Mouse (Mus musculus): ENCODE results near the gene Arhgef12.

Gene Arhgef12

DNA sequence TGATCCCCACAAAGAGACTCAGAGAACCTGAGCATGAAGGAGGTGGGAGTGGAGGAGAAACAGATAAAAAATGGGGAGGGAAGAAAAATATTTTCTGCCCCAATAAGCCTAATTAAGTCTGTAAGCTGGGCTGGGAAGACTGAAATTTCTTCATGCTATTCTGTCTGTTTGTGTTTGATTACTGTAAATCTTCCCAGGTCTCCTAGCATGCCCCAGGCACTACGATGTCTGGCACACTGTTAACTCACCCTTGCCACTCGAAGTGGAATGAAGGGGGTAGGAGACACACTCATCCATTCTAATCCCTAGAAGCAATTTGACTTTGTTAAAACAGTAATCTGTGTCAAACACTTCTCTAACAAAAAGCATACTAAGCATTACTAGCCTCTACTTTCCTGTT lies 35.3 kb downstream of the Arhgef12 start:
- DNase-seq, result peak; percentile 40

DNA sequence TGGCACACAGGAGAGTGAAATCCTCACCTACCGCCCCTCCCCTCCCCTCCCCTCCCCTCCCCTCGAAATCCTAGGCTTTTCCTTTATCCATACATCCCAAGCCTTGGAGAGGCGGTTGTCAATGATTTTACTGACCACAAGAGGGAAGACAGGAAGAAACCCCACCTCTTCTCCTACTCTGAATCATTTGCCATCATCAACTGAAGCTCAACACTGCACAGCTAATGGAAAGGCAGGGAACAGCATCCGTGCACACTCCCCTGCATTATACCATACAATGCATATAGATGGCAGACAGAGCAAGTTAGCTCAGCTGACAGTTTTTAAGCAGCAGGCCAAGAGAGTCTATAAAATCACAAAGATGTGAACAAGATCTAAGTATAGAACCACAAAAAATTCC lies 35.9 kb downstream of the Arhgef12 start:
- peak; percentile 33 for DNase-seq

DNA sequence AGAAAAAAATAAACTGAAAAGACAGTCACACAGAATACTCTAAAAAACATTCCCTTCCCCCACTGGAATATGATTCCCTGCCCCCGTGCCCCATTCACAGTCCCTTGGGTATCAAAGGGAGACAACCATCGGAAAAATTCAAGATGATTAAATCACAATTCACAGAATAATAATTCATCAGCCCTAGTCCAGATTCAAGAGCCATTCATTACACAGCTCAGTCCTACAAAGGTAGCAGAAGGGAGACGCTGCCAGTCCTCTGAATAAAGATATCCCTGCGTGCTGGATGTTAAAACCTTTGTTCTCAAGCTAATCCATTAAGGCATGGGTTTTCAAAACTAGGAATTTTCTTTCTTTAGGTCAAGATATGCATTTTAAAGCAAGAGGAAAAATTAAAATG lies 36.5 kb downstream of the Arhgef12 start:
- DNase-seq, result peak; percentile 23

DNA sequence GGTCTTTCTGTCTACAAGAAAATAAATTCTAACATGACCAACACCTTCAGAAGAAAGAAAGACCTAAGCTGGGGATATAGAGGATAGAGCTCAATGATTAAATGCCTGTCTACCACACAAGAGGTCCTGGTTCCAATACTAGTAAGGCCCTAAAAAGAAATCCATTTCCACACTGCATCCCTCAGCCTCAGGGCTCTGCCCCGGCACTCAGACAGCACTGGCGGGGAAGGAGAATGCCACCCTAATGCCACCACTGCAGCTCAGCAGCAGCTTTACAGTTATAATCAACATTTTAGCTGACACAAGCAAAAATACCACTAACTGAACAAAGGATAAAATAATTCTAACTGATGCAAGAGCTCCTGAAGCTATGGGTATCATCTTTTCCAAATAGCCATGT lies 36.9 kb downstream of the Arhgef12 start:
- peak; percentile 29 for DNase-seq

DNA sequence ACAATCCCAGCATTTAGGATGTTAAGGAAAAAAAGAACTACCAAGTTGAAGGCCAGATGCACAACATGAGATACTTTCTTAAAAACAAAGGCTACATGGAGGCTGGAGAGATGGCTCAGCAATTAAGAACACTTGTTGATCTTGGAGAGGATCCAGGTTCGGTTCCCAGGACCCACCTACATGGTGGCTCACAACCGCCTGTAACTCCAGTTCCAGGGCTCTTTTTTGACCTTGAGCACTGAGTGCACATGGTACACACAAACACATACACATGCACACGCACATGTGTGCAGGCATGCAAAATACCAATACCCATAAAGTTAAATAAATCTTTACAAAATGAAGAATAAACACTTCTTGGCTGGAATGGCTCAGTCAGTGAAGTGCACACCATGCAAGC lies 39.1 kb downstream of the Arhgef12 start:
- peak; percentile 84 for DNase-seq

DNA sequence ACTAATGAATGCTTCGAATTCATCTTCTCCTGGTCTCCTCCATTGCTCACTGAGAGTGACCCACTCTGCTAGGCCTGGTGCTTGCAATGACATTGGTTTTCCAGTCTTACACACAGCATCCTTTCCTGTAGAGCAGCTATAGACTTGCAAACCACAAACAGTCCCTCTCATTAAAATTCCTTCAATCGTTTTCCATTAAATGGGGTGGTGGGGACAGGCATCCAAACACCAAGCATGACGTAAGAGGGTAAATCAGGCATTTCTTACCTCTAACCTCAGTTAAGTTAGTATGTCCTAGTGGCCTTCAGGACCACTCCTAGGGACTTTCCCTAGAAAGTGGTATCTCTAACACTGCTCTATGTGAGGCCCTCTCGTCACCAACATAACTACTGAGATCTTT lies 41.8 kb downstream of the Arhgef12 start:
- peak; percentile 31 for DNase-seq

DNA sequence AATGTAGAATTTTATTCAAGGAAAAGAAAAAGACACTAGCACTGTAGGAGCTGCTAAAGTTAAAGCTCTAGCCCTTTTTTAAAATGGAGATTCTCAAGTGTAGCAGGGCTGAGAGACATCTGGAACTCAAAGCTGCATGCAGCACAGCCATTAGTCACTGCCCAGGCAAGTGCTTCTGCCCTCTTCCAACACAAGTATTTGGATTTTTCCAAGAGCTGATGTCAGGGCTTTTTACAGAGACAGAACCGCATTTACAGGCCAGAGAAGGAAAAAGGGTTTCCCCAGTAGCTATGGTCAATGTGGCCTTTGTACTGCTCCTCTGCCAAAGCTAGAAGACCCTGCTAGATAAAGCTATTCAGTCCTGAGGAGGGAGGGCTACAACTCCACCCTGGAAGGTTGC lies 45.5 kb downstream of the Arhgef12 start:
- peak; percentile 81 for DNase-seq

DNA sequence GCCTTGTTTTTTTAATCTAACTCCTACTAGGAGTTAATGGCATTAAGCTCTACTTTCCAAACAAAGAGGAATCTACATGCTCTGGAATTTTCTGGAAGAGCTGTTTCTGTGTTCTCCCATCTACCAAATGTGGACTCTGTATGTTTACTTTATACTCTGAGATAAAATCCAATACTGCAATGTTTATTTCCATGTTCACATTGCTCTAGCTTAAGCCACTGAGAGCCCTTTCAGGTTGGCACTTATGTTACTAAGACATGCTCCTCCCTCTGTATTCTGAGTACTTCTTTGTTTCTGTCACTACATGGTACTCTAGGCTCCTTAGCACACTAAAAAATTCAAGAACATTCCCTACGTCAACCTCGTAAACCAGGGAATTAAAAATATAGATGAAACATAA lies 56.6 kb downstream of the Arhgef12 start:
- no peak for DNase-seq

DNA sequence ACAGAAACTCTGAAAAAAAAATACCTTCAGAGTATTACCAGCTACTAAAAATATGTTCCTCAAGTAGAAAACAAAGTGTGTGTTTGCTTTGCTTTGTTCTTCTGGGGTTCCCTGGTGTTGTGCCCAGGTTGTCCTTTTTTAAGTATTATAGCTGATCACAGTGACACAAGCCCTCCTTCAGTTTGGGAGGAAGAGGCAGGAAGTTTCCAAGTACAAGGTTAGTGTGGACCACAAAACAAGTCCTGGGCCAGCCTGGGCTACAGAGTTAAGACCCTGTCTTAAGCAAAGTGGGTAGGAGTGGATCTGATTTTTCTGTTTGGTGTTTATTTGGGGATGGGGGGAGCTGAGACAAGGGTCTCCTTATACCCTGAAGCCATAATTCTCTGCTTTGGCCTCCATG lies 62.6 kb downstream of the Arhgef12 start:
- peak; percentile 92 for DNase-seq

DNA sequence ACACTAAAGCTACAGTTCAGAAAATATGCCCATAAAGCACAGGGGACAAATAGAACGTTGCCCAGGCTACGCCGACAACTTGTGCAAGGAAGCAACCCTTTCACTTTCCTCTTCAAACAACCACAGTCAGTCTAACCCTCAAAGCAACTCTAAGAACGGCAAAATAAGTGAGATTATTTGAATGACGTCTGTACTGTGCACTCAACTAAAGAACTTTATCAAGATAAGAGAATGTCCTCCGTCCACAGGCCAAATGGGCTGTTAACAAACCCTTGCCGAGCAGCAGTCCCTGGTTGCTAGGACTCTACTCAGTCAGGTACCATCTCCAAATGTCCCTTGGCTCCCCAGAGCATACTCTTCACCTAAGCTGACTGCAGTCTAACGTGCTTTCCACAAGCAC lies 68.6 kb downstream of the Arhgef12 start:
- DNase-seq, result no peak

DNA sequence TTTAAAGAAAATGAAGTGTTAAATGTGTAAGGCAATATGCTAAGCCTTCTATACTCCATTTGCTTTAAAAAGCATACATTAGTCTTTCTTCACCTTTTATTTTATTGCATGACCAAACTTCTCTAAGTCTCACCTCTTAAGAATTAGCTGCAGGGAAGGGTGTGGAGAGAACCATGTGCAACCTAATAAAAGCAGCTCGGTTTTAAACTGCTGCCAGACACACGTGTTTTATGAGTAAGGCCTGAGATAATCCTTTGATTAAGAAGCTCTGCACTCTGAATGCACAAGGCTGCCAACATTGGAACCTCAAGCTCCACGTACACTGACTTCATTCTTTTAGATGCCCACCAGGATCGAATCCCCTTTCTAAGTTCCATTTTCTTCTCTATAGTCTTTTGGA lies 71.8 kb downstream of the Arhgef12 start:
- DNase-seq, result peak; percentile 45

DNA sequence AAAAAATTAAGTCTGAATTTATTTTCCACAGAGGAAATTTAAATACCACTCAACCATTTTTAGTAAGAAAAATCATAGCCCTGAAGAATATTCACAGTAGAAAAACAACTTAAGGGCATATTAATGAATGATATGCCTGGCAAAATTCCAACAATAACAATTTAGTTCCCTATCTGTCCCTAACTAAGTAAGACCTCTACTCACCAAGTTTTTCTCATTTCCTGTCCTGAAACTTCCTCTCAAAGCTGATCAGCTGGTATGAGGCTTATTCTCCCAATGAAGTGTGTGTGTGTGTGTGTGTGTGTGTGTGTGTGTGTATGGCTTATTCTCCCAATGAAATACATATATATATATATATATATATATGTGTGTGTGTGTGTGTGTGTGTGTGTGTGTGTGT lies 72.8 kb downstream of the Arhgef12 start:
- peak; percentile 15 for DNase-seq

DNA sequence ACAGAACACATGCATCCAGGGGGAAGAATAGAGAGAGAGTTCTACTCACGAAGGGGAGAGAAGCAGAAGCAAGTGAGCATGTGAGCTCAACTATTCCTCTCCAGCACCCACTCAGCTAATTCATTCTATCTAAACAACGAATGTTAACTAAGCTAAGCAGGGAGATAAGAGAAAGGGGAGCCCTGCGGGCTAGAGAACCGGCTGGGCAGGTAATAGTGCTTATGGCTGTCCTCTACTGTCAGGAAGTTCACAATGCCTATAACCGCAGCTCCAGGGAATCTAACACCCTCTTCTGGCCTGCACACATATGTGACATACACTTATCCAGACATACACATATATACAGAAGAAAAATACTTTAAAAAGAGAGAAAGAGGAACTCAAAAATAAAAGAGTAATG lies 79.3 kb downstream of the Arhgef12 start:
- peak; percentile 75 for DNase-seq

DNA sequence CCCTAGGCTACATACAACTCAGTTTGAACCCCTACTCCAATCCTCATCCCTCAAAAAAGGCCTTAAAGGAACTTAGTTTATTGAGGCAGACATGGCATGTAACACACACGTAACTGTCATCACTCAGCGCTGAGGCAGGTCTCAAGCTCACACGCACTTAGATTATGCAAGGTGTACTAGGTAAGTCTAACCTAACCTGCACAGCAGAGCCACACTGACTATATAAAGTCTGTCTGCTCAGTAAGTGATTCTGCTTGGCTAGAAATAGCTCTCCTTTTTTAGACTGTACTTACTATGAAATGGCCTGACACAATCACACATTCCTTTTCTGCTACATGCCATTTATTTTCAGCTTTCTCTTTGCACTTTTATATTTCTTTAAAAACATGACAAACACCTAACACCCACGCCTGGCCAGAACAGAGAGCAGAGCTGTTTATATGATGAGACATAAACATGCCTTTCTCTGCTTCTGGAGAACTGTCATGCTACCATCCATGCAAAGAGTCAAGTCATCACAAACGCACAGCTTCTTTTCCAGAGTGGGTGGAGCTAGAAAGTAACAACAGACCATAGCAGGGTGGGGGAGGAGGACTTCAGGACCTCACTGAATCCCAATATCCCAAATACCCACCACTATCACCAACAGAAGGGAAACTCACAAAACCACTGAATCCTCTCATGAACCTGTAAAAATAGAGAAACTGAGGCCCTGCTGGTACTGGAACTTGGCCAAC lies 85.4 kb downstream of the Arhgef12 start:
- peak; percentile 69 for DNase-seq

DNA sequence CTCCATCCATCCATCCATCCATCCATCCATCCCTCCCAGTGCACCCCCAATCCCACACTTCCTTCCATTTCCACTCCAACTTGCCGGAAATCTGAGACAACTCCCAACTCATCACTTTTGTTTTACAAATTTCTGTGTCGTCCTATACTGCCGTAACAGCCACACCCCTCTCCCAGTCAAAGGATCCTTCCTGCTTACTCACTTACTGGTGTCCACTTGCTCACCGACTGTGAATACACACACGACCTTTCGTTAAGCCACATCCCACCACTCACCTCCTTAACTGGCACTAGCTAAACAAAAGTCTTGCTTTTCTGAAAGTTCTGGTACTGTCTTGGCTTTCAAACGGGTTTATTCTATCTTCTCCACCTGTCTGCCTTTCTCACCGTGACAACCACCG lies 87.4 kb downstream of the Arhgef12 start:
- peak; percentile 59 for DNase-seq

DNA sequence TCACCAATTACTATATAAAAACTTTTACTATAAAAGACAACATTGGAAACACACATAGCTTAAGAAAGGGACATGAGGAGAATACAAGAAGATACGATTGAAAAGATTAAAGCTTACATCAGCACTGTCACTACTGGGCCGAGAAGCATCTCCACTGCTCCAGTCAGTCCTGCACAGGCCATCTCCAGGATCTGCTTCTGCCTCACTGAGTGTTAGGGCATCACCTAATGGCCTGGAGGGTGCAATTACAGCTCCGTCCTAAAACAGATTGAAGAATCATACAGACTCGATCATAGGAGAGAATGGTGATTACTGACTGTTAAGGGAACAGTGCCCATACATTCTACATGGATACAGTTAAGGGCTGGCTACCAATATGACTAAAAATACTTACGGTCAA lies 91.3 kb downstream of the Arhgef12 start:
- DNase-seq, result peak; percentile 70

DNA sequence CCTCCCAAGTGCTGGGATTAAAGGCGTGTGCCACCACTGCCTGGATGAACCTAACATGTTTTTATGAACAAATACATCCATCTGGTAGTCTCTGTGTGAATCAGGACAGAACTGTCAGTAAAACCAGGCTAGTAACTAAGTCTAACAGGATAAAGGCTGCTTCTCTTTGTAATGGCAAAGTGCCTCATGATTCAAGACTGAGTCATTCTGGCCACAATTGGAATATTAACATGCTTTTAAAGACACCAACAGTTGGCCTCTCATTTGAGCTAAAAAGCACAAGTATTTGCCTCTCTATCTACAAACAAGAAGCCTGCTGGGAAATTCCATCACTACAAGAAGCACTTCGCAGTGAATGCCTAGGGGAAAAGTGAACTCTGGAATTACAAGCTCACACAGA lies 91.7 kb downstream of the Arhgef12 start:
- DNase-seq, result peak; percentile 91

DNA sequence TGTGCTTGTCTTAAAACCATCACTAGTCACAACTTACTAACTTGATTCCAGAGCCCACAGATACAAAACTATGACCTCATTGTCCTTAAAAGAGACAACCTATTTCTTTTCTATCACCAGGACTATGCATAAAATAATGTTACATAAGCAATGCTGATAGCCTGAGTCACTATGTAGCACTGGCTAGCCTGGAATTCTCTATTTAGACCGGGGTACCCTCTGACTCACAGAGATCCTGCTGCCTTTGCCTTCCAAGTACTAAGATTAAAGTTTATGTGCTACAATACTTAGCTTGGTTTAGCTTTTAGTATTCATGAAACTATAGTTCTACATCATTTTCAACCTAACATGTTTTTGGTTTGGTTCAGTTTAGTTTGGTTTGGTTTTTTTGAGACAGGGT lies 92.2 kb downstream of the Arhgef12 start:
- DNase-seq, result no peak

DNA sequence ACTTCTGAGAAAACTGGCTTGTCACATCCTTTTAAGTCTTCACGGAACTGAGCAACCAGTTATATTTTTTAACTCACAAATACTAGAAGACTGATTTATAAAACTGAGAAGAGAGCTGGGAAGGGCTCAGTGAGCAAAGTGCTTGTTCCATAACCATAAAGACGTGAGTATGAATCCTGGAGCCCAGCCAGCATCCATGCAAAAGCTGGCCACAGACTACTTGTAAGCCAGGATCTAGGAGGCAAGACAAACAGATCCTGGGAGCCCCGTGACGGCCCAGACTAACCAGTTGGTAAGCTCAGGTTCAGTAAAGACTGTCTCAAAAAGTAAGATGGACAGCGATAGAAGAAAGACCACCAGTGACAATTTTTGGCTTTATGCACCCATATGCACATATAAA lies 94.5 kb downstream of the Arhgef12 start:
- peak; percentile 68 for DNase-seq

DNA sequence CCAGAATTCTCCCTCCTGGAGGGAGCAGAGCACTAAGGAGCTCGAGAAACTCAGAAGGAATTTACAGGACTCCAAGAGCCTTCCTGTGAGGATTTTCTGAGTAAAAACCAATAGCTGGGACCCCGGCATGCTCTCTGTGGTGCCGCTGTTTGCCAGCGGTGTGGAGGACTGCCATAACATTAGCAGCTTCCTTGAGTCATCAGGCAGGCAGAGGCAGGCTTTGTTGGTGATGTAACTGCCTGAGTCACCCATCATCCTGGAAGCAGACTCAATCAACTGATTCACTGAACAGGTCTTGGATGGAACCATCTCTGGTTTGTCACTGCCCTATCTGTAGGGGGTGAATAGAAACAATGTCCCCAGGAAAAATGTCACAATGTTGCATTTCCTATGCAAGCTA lies 96.0 kb downstream of the Arhgef12 start:
- peak; percentile 90 for DNase-seq

DNA sequence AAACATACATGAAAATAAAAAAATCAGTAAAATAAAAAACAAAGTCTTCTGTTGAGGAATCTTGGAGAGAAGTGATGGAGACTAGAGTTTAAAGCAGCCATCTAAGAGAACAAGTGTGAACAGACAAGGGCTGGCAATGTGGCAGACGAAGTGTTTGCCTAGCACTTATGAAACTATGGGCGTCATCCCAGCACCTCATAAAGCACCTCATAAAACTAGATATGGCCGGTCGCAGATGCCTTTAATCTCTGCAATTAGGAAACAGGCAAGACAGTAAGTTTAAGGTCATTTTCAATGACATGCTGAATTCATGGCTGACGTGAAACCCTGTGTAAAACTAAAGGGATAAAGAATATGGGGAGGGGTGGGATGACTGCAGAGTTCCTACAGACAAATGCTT lies 103.2 kb downstream of the Arhgef12 start:
- peak; percentile 81 for DNase-seq

DNA sequence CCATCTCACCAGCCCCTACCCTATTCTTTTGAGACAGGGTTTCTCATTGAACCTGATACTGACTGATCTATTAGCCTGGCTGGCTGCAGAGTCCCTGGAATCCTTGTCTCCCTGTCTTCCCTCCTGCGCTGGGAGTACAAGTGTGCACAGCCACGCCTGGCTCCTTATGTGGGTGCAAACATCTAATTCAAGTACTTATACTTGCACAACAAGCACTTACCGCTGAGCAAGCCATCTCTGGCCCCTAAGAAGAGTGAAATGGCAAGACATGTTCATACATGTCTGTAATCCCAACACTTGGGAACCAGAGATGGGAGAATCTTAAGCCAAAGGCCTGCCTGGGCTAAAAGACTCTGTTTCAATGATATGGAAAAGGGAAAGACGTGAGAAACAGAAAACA lies 104.0 kb downstream of the Arhgef12 start:
- DNase-seq, result peak; percentile 82

DNA sequence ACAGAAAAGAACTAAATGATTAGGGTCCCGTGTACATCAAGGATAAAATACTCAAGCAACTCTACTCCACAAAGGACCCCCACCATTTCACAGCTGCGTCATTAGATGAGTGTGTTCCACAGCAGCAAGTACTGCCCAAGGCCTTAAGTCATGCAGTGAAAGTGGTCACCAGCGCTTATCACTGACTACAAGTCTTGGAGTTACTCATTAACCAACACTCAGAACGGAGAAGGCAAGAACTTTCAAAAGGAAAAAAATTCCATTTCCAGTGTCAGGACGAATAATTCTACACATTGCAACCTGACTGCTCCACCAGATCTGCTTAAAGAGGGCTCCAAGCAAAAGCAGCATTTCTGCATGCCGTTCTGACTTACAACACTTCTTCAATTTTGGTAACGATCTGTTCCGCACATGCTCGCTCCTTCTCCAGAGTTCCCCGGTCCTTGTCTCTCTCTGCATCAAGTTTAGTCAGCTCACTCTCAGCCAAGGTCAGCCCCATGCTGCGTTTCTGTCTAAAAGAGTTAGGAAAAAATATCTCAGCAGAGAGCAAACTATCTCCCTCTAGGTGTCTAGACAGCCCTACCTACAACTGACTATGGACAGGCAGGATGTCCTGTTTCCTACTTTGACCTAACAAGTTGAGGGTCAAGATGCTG lies 106.3 kb downstream of the Arhgef12 start:
- DNase-seq, result peak; percentile 81

DNA sequence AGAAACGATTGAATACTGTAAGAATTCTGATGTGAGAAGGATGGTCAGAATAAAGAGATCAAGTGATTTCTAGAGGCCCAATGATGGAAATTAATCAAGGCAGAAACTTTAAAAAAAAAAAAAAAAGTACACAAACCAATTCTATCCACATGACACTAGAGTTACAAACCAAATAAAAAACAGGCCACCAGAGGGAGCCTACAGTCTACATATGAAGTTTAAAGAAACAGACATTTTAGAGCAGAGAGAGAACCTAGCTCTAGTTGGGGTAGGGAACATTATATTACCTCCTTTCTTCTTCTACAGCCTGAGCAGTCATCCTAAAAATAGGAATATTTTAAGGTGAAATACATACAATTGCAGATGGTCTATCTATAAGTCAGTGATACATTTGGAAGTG lies 107.0 kb downstream of the Arhgef12 start:
- DNase-seq, result no peak

DNA sequence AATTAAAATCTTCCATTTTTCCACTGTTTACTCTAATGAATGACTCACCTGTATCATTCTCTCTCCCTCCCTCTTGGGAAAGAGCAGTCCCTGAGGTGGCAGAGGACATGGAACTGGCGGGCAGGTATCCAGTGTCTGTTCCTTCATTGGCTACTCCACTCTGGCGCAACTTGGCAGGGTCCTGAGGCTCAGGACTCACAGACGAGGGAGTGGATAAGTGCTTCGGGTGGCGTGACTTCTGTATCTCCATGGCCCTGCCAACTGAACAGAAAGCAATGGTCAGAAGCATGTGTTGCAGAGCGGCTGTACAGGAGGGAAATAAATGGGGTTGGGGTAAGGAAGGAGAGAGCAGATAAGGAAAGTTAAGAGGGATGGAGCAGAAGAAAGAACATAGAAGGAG lies 109.5 kb downstream of the Arhgef12 start:
- peak; percentile 95 for DNase-seq

All from heart, adult 11 months (tissue).